Mouse (Mus musculus) midbrain, embryonic 14.5 days (tissue): ENCODE data around the gene Tpcn2. TPM values are rescaled to one million over a fixed set of nuclear protein-coding genes. Genes with fewer than 3 reads are reported as not detected.

Experiments used
- ATAC-seq: fragments of 200-750 bp; cut with Nextera tagmentation; 2 replicates; pipeline ENCODE4 v1.8.0; 2017; ENCODE audit warnings: moderate number of reproducible peaks, moderate library complexity; ENCODE audit not compliant: low FRiP score, low TSS enrichment
- DNase-seq: peaks from one replicate; pipeline ENCODE4 v3.0.0-alpha.2; 2015
- H3K27ac ChIP-seq: fragments of 300-500 bp; sonication (generic); replicated peaks from 2 replicates; pipeline ENCODE4 v1.5.1; 2014; ENCODE audit warnings: mild to moderate bottlenecking, low read depth, low read length, moderate library complexity
- H3K27me3 ChIP-seq: fragments of 300-500 bp; sonication (generic); 2 replicates; pipeline ENCODE4 v1.6.1; 2014; ENCODE audit warnings: low read length, control low read depth, mixed read lengths; ENCODE audit not compliant: control insufficient read depth, insufficient read depth
- H3K36me3 ChIP-seq: fragments of 300-500 bp; sonication (generic); 2 replicates; pipeline ENCODE4 v1.6.1; 2014; ENCODE audit warnings: low read length, control low read depth; ENCODE audit not compliant: control insufficient read depth, insufficient read depth
- H3K4me1 ChIP-seq: fragments of 300-500 bp; sonication (generic); 2 replicates; pipeline ENCODE4 v1.6.1; 2014; ENCODE audit warnings: mild to moderate bottlenecking, antibody characterized with exemption, low read length, control low read depth; ENCODE audit not compliant: control insufficient read depth, insufficient read depth
- H3K4me2 ChIP-seq: fragments of 300-500 bp; sonication (generic); 2 replicates; pipeline ENCODE4 v1.6.1; 2014; ENCODE audit warnings: mild to moderate bottlenecking, low read length, moderate library complexity
- H3K4me3 ChIP-seq: fragments of 300-500 bp; sonication (generic); replicated peaks from 2 replicates; pipeline ENCODE4 v1.5.1; 2014; ENCODE audit warnings: low read depth, low read length
- H3K9ac ChIP-seq: fragments of 300-500 bp; sonication (generic); replicated peaks from 2 replicates; pipeline ENCODE4 v1.6.1; 2014; ENCODE audit warnings: mild to moderate bottlenecking, low read length, moderate library complexity
- H3K9me3 ChIP-seq: fragments of 300-500 bp; sonication (generic); 2 replicates; pipeline ENCODE4 v1.6.1; 2016; ENCODE audit warnings: low read length, control low read depth, mixed read lengths; ENCODE audit not compliant: control insufficient read depth
- WGBS: fragments of 180-500 bp; shearing (Covaris S2); extraction: QIAGEN DNeasy Blood & Tissue Kit; methylation state at CpG from one replicate; pipeline ENCODE4 v1.1.7; 2014; 5-methylcytosine and 5-hydroxymethylcytosine counted together
- polyA plus RNA-seq: library from polyadenylated mRNA; unstranded; fragments of >200 nt; fragmentation: Nextera tagmentation; extraction: Ambion mirVana; gene quantifications from 2 replicates; pipeline ENCODE4 v1.2.1, GENCODE M21; 2014

Gene Tpcn2
- polyA plus RNA-seq, 1 experiment from 2014 or later, result 1.4 TPM

- no peak for ATAC-seq
- H3K9ac ChIP-seq, result 0 out of 2 replicates have a peak within 1 kb of the TSS, but pooled peaks have one; percentile 53
These were observed 75.8 kb downstream of the Tpcn2 start, which contains the start of gene 1810010D01Rik for GRCm38 (mm10) chr7:145208006-145208405. TSS of gene 1810010D01Rik (minus strand) at chr7:145208119.

GRCm38 (mm10) chr7:145206801-145207200, 77.0 kb downstream of the Tpcn2 start:
- H3K4me1 ChIP-seq, result peaks cover 27% of the 10 kb centered on the region; the same call in 1 of the 2 replicates

More at GRCm38 (mm10) chr7:145208006-145208405, 75.8 kb downstream of the Tpcn2 start, which contains the start of gene 1810010D01Rik:
- 91% methylated on average over 4 of the region's 4 CpGs for WGBS
- Histone ChIP-seq H3K36me3 (no peaks in the 10 kb centered on the region), H3K4me1 (peaks cover 37% of the 10 kb centered on the region; the same call in 1 of the 2 replicates), H3K9me3 (no peaks in the 10 kb centered on the region), H3K27me3 (no peaks in the 10 kb centered on the region), H3K4me3 (no peak within 1 kb of the TSS), H3K4me2 (no peak within 1 kb of the TSS), H3K27ac (peak within 1 kb of the TSS; percentile 91)
- no peak for DNase-seq

GRCm38 (mm10) chr7:145206056-145206610, 77.7 kb downstream of the Tpcn2 start:
- WGBS, result under 1% methylated on average over 34 of the region's 34 CpGs
- H3K4me3 ChIP-seq, result no peak overlapping the region
- peak overlapping the region; percentile 37 for H3K4me2 ChIP-seq
- H3K36me3 ChIP-seq, result no peaks in the 10 kb centered on the region
- H3K4me1 ChIP-seq, result peaks cover 26% of the 10 kb centered on the region; the same call in 1 of the 2 replicates
- ATAC-seq (peak; percentile 90), DNase-seq (peak; percentile 87)
- no peaks in the 10 kb centered on the region for H3K9me3 ChIP-seq
- H3K9ac ChIP-seq, result peak overlapping the region; percentile 53
- no peaks in the 10 kb centered on the region for H3K27me3 ChIP-seq
- peak overlapping the region; percentile 91 for H3K27ac ChIP-seq

More at GRCm38 (mm10) chr7:145206801-145207200, 77.0 kb downstream of the Tpcn2 start:
- ATAC-seq, result no peak; the same call in 1 of the 2 replicates
- Histone ChIP-seq H3K4me2 (no peak overlapping the region), H3K9me3 (no peaks in the 10 kb centered on the region), H3K27ac (peak overlapping the region; percentile 91), H3K27me3 (no peaks in the 10 kb centered on the region), H3K4me3 (no peak overlapping the region), H3K36me3 (no peaks in the 10 kb centered on the region), H3K9ac (peak overlapping the region; percentile 53)
- 46% methylated on average over 6 of the region's 6 CpGs for WGBS
- DNase-seq, result no peak

- Histone ChIP-seq H3K36me3 (no peaks in the 10 kb centered on the region), H3K9me3 (no peaks in the 10 kb centered on the region), H3K4me2 (no peak overlapping the region), H3K4me3 (no peak overlapping the region), H3K27ac (peak overlapping the region; percentile 91), H3K27me3 (no peaks in the 10 kb centered on the region), H3K4me1 (peaks cover 22% of the 10 kb centered on the region; the same call in 1 of the 2 replicates), H3K9ac (peak overlapping the region; percentile 53; the same call in 1 of the 2 replicates)
- WGBS, result 78% methylated on average over 4 of the region's 4 CpGs
- ATAC-seq (no peak), DNase-seq (no peak)
These were observed 78.4 kb downstream of the Tpcn2 start for GRCm38 (mm10) chr7:145205363-145205902.

GRCm38 (mm10) chr7:145199711-145200110, 84.1 kb downstream of the Tpcn2 start:
- Histone ChIP-seq H3K9me3 (no peaks in the 10 kb centered on the region), H3K36me3 (no peaks in the 10 kb centered on the region), H3K27me3 (no peaks in the 10 kb centered on the region), H3K4me1 (no peaks in the 10 kb centered on the region; the same call in 1 of the 2 replicates), H3K9ac (no peak overlapping the region), H3K27ac (no peak overlapping the region), H3K4me3 (no peak overlapping the region), H3K4me2 (no peak overlapping the region)
- 57% methylated on average over 2 of the region's 2 CpGs for WGBS
- ATAC-seq (no peak), DNase-seq (no peak)

- Histone ChIP-seq H3K9me3 (no peaks in the 10 kb centered on the region), H3K27ac (no peak overlapping the region), H3K27me3 (no peaks in the 10 kb centered on the region), H3K4me1 (peaks cover 3% of the 10 kb centered on the region; the same call in 1 of the 2 replicates), H3K9ac (0 out of 2 replicates have a peak overlapping the region, but pooled peaks have one; percentile 16), H3K36me3 (no peaks in the 10 kb centered on the region), H3K4me2 (no peak overlapping the region), H3K4me3 (no peak overlapping the region)
- no peak for DNase-seq
- WGBS, result 68% methylated on average over 4 of the region's 4 CpGs
- ATAC-seq, result no peak
These were observed 85.5 kb downstream of the Tpcn2 start for GRCm38 (mm10) chr7:145198223-145198714.

- H3K27ac ChIP-seq, result no peak overlapping the region
These were observed 86.1 kb downstream of the Tpcn2 start for GRCm38 (mm10) chr7:145197711-145198110.

GRCm38 (mm10) chr7:145197042-145197441, 86.8 kb downstream of the Tpcn2 start:
- 80% methylated on average over 3 of the region's 3 CpGs for WGBS
- no peak overlapping the region for H3K9ac ChIP-seq
- peaks cover 3% of the 10 kb centered on the region; the same call in 1 of the 2 replicates for H3K4me1 ChIP-seq
- H3K36me3 ChIP-seq, result no peaks in the 10 kb centered on the region
- H3K27me3 ChIP-seq, result no peaks in the 10 kb centered on the region
- no peaks in the 10 kb centered on the region for H3K9me3 ChIP-seq
- H3K27ac ChIP-seq, result no peak overlapping the region
- no peak overlapping the region for H3K4me2 ChIP-seq
- no peak overlapping the region for H3K4me3 ChIP-seq
- DNase-seq (no peak), ATAC-seq (no peak)

More at GRCm38 (mm10) chr7:145197711-145198110, 86.1 kb downstream of the Tpcn2 start:
- H3K4me2 ChIP-seq, result no peak overlapping the region
- no peaks in the 10 kb centered on the region for H3K36me3 ChIP-seq
- WGBS, result 31% methylated on average over 3 of the region's 3 CpGs
- no peak overlapping the region for H3K4me3 ChIP-seq
- no peaks in the 10 kb centered on the region for H3K9me3 ChIP-seq
- H3K27me3 ChIP-seq, result no peaks in the 10 kb centered on the region
- 0 out of 2 replicates have a peak overlapping the region, but pooled peaks have one; percentile 16 for H3K9ac ChIP-seq
- no peak for DNase-seq
- H3K4me1 ChIP-seq, result peaks cover 3% of the 10 kb centered on the region; the same call in 1 of the 2 replicates
- ATAC-seq, result no peak
